Mouse (Mus musculus) bone marrow macrophage, adult 2 months (primary cell): ENCODE measurements around the gene Actl6b. TPM values are rescaled to one million over a fixed set of nuclear protein-coding genes. Genes with fewer than 3 reads are reported as not detected.

Experiments used
- H3K27ac ChIP-seq: 2 replicates; pipeline ENCODE4 v1.5.1; 2012; ENCODE audit warnings: low read depth, low read length; ENCODE audit not compliant: insufficient read depth
- H3K4me1 ChIP-seq: 2 replicates; pipeline ENCODE4 v1.6.1; 2012; ENCODE audit warnings: low read length; ENCODE audit not compliant: control insufficient read depth, insufficient read depth
- H3K4me3 ChIP-seq: 2 replicates; pipeline ENCODE4 v1.5.1; 2012; ENCODE audit warnings: mild to moderate bottlenecking, low read length, moderate library complexity; ENCODE audit not compliant: insufficient read depth
- CTCF ChIP-seq: IDR thresholded peaks from 2 replicates; pipeline ENCODE4 v1.5.1; 2012; ENCODE audit warnings: low read depth, mild to moderate bottlenecking, low read length, moderate library complexity
- POLR2A ChIP-seq: IDR thresholded peaks from 2 replicates; pipeline ENCODE4 v1.6.1; 2012; ENCODE audit warnings: mild to moderate bottlenecking, low read depth, low read length, borderline replicate concordance
- polyA plus RNA-seq: library from polyadenylated mRNA; stranded (reverse); fragments of >200 nt; gene quantifications from 2 replicates; pipeline ENCODE4 v1.2.4, GENCODE M21; 2012; ENCODE audit not compliant: missing spikeins, insufficient read depth, insufficient read length

Actl6b gene
- polyA plus RNA-seq, 1 experiment = not detected

DNA sequence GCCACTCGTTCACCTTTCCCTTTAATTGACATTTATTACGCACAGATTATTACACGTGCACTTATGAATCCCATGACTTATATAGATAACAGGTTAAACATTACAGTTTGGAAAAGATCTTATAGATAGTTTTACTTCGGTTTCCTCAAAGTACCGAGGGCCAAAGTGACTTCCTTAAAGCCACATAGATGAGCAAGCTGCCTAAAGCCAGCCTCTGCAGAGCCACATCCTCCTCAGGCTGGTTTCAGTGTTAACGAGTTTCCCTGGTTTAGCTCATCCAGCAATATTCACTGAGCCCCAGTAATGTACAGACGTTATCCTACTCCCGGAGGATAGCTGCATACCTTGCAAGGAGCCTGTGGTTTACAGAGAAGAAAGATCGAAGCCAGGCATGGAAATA is 18.0 kb upstream of the Actl6b start:
- TF ChIP-seq POLR2A (no peak), CTCF (no peak)
- Histone ChIP-seq H3K27ac (peak overlapping the region; percentile 43), H3K4me1 (peaks cover 33% of the 10 kb centered on the region), H3K4me3 (no peak overlapping the region)

DNA sequence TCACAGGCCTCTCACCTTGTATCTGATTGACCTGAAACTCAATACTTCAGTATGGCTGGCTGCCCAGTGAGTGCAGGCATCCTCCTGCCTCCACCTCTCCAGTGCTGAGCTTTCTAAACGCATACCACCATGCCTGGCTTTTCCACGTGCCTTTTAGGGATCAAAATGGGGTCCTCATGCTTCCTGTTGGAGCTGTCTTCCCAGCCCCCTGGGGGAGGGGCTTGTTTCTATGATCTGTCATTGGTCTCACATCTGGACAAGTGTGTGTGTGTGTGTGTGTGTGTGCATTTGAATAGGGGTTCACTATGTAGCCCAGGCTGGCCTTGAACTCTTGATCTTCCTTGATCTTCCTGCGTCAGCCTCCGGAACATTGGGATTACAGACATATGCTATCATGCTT is 15.9 kb upstream of the Actl6b start:
- peaks cover 34% of the 10 kb centered on the region for H3K4me1 ChIP-seq
- no peak overlapping the region for H3K27ac ChIP-seq
- H3K4me3 ChIP-seq = no peak overlapping the region
- TF ChIP-seq CTCF = no peak
- no peak for TF ChIP-seq POLR2A

DNA sequence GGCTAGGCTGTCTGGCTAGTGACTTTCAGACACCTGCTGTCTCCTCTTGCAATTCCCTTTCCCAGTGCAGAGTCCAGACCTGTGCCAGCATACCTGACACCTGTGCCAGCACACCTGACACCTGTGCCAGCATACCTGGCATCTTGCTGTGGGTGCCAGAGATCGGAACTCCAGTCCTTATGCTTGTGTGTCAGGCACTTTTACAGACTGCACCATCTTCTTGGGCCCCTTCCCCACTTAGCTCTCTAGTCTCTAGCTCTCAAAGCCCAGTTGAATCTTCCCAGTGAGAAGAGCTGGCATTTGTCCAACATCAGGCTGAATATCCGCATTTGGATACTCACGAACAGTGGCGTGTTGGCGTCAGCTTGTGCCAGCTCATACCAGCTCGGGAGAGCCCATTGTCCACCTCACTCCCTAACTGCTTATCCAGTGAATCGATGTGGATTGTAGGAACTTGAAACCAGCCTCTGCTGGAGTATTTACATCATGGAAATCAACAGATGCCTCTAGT is 14.0 kb upstream of the Actl6b start:
- TF ChIP-seq CTCF (no peak), POLR2A (no peak)
- H3K27ac ChIP-seq = no peak overlapping the region
- H3K4me1 ChIP-seq = peaks cover 28% of the 10 kb centered on the region
- no peak overlapping the region for H3K4me3 ChIP-seq

DNA sequence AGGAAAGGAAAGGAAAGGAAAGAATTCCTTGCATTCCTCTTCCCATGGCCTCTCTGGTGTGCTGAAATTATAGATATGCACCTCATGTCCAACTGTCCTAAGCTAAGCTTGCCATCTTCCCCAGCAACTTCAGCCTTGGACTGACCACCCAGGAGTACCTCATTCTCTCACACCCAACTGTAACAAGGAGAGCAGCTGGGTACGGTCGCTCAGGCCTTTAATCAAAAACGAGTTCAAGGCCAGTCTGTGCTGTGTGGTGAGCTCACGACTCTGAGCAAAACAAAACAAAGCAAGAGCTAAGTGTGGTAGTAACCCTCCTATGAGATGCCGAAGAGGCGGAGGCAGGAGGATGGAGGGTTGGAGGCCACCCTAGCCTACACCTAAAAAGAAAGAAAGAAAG is 12.3 kb upstream of the Actl6b start:
- peaks cover 14% of the 10 kb centered on the region for H3K4me1 ChIP-seq
- TF ChIP-seq POLR2A = no peak
- TF ChIP-seq CTCF = no peak
- H3K4me3 ChIP-seq = no peak overlapping the region
- H3K27ac ChIP-seq = no peak overlapping the region

DNA sequence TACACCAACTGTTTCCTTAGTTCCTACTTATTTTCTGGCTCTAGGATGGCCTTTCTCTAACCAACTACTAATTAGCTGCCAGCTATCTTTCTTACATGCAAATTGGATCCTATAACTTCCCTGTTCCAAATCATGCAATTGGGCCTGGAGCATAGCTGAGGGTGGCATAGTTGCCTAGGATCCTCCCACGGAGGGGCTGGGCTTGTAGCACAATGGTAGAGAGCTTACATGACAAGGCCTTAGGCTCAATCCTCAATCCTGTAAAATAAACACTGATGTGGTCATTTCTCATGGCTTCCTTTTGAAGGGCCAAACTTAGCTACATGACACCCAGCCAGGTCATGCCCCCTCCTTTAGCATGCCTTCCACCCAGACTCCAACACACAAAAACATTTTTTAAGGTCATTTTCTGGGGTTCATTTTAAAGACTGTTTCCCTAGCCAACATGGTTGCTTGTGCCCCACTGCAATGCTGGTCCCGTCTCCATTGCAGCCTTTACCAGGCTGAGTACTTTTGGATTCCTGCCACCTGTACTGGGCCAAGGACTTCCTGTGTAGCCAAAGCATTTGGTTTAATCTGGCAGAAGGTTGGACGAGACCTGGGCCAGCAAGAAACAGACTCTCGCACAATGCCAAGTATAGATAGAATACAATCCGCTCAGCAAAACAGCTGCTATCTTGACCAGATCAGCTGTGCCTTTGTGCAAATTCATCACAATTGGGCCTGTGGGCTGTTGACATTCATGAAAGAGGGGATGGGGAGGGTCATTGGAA is 11.4 kb upstream of the Actl6b start:
- TF ChIP-seq POLR2A = no peak
- no peak for TF ChIP-seq CTCF
- Histone ChIP-seq H3K4me1 (peaks cover 10% of the 10 kb centered on the region), H3K27ac (no peak overlapping the region), H3K4me3 (no peak overlapping the region)

DNA sequence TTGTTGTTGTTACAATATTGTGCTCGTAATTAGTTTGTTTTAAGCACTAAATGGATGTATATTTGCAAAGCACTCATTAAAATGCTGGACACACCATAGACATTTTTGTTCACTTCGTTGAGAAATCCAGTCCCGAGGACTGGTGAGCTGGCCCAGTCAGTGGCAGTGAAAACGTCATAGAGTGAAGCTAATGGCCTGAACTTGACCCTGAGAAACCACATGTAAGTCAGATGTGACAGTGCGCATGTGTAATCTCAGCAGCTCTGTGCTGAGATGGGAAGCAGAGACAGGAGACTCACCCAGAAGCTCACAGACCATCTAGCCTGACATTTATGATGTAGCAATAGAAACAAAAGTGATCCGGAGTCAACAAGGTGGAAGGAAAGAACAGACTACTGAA is 8.4 kb upstream of the Actl6b start:
- 0 out of 2 replicates have a peak, but pooled peaks cover 2% of the 10 kb centered on the region for H3K4me1 ChIP-seq
- H3K4me3 ChIP-seq = no peak overlapping the region
- H3K27ac ChIP-seq = no peak overlapping the region
- TF ChIP-seq CTCF = no peak
- TF ChIP-seq POLR2A = no peak

DNA sequence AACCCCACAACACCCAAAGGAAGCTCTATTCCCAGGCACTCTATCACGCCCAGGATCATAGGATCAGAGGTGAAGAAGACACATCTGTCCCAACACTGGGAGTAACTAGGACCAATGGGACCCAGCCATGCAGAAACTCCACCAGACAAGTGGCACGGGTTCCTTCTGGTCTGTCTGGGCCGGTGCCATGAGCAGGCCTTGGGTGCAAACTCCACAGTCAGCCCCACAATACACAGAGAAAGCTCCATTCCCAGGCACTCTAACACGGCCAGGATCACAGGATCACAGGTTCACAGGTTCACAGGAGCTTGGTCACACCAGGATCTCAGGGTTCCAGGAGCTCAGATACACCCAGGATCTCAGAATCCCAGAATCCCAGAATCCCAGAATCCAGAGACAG is 7.7 kb upstream of the Actl6b start:
- Histone ChIP-seq H3K4me3 (no peak overlapping the region), H3K4me1 (0 out of 2 replicates have a peak, but pooled peaks cover 2% of the 10 kb centered on the region), H3K27ac (no peak overlapping the region)
- no peak for TF ChIP-seq POLR2A

DNA sequence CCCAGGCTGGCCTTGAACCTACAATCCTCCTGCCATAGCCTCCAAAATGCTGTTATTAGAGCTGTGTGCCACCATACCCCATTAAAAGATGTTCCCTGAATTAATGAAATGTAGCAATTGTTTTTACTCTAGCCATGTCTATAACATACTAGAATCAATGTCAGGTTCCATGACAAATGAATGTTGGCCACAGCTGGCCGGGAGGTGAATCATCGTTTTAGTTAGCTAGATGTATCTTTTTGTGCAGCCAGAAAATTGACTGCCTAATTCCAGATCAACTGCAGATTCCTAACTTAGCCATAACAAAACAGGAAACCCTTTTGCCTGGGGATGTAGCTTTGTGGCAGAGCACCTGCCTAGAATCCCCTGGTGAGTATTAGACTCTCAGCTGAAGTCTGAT is 3.5 kb upstream of the Actl6b start:
- Histone ChIP-seq H3K4me3 (no peak overlapping the region), H3K4me1 (no peaks in the 10 kb centered on the region), H3K27ac (no peak overlapping the region)
- no peak for TF ChIP-seq CTCF
- no peak for TF ChIP-seq POLR2A

DNA sequence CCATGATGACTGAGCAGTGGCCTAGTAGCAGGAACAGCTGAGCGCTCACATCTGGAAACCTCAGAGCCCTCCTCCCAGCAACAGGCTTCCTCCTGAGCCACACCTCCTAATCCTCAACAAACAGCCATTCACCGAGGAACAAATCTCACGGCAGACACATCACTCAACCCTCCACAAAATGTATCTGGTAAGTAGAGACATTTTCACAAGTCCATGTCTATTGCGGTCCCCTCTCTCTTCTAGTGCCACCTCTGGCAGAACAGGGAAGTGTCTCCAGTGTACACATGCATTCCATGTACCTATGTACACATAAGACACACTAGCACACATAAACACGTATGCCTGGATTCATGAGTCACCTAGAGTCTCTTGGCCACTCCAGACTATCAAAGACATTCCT is 2.2 kb upstream of the Actl6b start:
- Histone ChIP-seq H3K4me3 (no peak overlapping the region), H3K4me1 (no peaks in the 10 kb centered on the region), H3K27ac (no peak overlapping the region)
- TF ChIP-seq CTCF (no peak), POLR2A (no peak)

DNA sequence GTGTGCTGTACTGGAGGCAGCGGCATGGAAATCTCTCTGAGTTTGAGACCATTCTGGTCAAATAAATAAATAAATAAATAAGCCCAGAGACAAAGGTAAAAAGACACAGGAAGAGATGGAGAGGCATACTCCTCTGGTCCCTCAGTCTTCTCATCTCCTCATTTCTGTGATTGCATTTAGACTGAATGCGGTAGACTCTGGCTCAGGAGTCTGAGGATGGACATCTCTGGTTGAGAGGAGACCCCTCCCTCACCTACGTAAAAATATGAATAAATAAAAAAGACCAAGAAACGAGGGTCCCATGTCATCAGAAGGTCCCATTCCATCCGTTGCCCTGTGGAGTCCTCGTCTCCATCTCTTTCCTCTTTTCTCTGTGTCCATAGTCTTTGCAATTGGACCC is 317 bp upstream of the Actl6b start:
- no peak for TF ChIP-seq POLR2A
- no peak for TF ChIP-seq CTCF
- Histone ChIP-seq H3K4me1 (no peaks in the 10 kb centered on the region), H3K4me3 (no peak overlapping the region), H3K27ac (no peak overlapping the region)

DNA sequence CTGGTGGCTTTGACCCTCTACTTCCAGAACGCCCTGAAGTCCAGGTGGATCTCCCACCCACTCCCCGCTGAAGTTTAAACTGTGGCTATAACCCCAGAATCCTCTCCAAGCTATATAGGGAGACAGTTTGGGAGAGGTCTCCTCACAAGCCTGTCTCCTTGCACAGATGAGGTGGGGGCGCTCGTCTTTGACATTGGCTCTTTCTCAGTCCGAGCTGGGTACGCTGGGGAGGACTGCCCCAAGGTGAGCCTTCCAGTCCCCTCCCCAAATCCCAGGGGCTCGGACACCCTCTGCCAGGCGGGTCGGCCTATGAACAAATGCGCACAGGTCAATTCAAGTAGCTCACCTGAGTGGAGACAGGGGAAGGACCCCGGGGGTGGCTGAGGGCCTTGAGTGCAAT is 581 bp downstream of the Actl6b start:
- no peak overlapping the region for H3K27ac ChIP-seq
- TF ChIP-seq POLR2A (no peak), CTCF (no peak)
- no peak overlapping the region for H3K4me3 ChIP-seq
- H3K4me1 ChIP-seq = no peaks in the 10 kb centered on the region
